Mouse (Mus musculus): Measurements from ENCODE around the gene Wbp1l. TPM values are rescaled to one million over a fixed set of nuclear protein-coding genes. Genes with fewer than 3 reads are reported as not detected.

Gene Wbp1l
- polyA plus RNA-seq, 1 experiment: 26.6 TPM

DNA sequence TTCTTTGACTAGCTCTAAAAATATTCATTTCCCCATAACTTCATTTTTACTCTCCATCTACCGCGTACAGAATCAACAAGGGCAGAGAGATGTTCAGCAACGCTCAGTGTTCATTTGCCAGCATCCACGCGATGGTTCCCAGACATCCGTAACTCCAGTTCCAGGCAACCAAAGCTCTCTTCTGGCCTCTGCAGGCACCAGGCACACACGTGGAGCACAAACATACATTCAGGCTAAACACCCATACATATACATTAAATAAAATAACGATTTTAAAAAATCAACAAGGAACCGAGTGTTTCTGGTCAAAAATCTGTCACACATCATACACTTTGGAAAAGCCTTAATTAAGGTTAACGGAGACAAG is 27.0 kb upstream of the Wbp1l start:
- TF ChIP-seq POLR2A (IDR thresholded peaks at IDR 0.05; ENCODE audit: extremely low read depth, insufficient read depth, low read length) (no peak), CTCF (IDR thresholded peaks at IDR 0.05; ENCODE audit: extremely low read depth, insufficient read depth, low read length) (no peak)
- Histone ChIP-seq H3K4me1 (ENCODE audit: control insufficient read depth, insufficient read depth, low read length) (peaks cover 3% of the 10 kb centered on the region), H3K4me3 (ENCODE audit: insufficient read depth, low read length) (peak overlapping the region; percentile 87), H3K27ac (ENCODE audit: insufficient read depth, low read length) (no peak overlapping the region)

DNA sequence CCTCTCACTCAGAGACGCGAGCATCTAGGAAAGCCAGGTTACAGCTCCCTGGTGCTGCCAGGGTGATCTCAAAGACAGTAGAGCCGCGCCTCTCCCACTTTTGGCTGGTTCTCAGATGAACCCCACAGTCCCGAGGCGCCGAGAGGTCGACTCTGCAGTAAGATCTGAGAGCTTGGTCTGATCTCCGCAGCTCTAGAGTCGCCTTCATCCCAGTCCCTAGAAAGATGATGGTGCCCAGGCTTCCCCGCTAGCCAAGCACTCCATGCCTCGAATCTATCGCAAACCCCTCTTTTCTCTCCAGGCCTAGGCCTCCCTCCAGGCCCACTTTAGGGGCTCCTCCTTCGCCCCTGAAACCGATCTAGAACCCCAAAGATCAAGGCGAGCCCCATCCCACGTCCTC is 26.3 kb upstream of the Wbp1l start:
- TF ChIP-seq POLR2A (IDR thresholded peaks at IDR 0.05; ENCODE audit: extremely low read depth, insufficient read depth, low read length): no peak
- no peak for TF ChIP-seq CTCF (IDR thresholded peaks at IDR 0.05; ENCODE audit: extremely low read depth, insufficient read depth, low read length)
- Histone ChIP-seq H3K4me1 (ENCODE audit: control insufficient read depth, insufficient read depth, low read length) (peaks cover 3% of the 10 kb centered on the region), H3K4me3 (ENCODE audit: insufficient read depth, low read length) (peak overlapping the region; percentile 87), H3K27ac (ENCODE audit: insufficient read depth, low read length) (peak overlapping the region; percentile 37)

DNA sequence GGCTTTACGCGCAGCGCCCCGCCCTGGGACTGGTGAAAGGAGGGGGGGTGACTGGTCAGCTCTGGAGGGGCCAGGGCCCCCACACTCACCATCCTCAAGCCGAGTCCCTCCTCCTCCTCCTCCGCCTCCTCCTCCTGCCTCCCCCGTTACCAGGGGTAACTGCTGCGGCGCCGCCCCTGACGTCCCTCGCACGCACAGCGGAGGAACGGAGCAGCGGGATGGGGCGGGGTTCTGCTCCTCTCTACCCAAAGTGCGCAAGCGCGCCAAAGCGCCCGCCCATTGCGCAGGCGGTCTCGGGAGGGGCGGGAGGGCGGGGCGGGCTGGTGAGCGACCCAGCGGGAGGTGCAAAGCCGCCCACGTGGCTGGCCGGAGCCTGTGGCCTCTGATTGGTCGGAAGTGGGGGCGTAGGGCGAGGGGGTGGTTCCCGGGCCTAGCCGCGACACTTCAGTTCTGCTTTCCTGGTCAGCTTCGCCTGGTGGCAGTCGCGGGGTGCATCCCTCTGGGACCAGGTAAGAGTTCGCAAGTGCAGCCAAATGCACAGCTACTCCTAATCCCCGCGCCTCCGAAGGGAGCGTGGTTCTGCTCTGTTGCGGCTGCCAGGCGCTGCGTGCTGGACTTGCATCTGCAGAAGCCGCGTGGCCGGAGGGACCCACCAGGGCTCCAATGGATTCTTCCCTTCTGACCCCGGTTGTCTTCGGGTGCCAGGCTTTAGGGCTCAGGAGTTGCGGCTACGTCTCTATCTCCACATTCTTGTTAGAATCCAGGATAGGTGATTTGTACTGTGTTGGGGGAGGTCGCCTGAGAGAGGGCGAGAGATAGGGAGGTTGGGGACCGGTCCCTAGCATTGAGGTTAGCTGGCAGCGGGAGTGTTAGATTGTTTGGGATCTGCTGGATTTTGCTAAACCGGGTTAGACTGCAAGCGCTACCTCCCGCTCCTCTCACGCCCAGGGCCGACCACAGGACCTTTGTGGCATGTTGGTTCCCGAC is 25.6 kb upstream of the Wbp1l start, which contains the start of the genes Arl3 and Sfxn2:
Gene Arl3, minus strand, starts transcription at position 248 of the 987 bp plus-strand sequence.
Gene Sfxn2, plus strand, starts transcription at position 415 of the 987 bp plus-strand sequence.
- H3K4me3 ChIP-seq (ENCODE audit: insufficient read depth, low read length): peak within 1 kb of the TSS; percentile 87
- no peak for TF ChIP-seq CTCF (IDR thresholded peaks at IDR 0.05; ENCODE audit: extremely low read depth, insufficient read depth, low read length)
- peak; percentile 70; the same call in 1 of the 2 replicates for TF ChIP-seq POLR2A (IDR thresholded peaks at IDR 0.05; ENCODE audit: extremely low read depth, insufficient read depth, low read length)
- peaks cover 3% of the 10 kb centered on the region for H3K4me1 ChIP-seq (ENCODE audit: control insufficient read depth, insufficient read depth, low read length)
- peak within 1 kb of the TSS; percentile 37 for H3K27ac ChIP-seq (ENCODE audit: insufficient read depth, low read length)

GRCm38 (mm10) chr19:46573990-46574389 is 24.9 kb upstream of the Wbp1l start:
- peaks cover 3% of the 10 kb centered on the region for H3K4me1 ChIP-seq (ENCODE audit: control insufficient read depth, insufficient read depth, low read length)
- no peak overlapping the region for H3K27ac ChIP-seq (ENCODE audit: insufficient read depth, low read length)
- H3K4me3 ChIP-seq (ENCODE audit: insufficient read depth, low read length): peak overlapping the region; percentile 87; the same call in 1 of the 2 replicates
- TF ChIP-seq POLR2A (IDR thresholded peaks at IDR 0.05; ENCODE audit: extremely low read depth, insufficient read depth, low read length) (no peak), CTCF (IDR thresholded peaks at IDR 0.05; ENCODE audit: extremely low read depth, insufficient read depth, low read length) (no peak)

DNA sequence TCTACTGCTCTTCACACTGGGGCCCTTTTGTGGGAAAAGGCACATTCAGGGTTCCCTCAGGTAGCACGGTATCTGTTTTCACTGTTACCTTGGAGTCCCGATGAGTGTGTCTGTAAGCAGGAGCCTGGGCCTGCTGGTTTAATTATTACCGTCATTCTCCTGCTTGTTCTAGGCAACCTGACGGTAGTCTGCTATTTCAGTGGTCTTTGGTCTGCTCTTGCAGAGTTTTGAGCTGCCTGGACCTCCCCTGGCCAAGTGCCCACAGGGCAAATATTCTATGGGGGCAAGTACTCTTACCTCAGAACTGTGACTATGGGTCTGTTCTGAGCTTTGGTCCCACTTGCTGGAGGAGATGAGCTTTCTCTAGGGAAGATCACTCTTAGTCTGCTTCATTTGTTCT is 23.7 kb upstream of the Wbp1l start:
- TF ChIP-seq POLR2A (IDR thresholded peaks at IDR 0.05; ENCODE audit: extremely low read depth, insufficient read depth, low read length): no peak
- TF ChIP-seq CTCF (IDR thresholded peaks at IDR 0.05; ENCODE audit: extremely low read depth, insufficient read depth, low read length): no peak
- H3K27ac ChIP-seq (ENCODE audit: insufficient read depth, low read length): no peak overlapping the region
- H3K4me3 ChIP-seq (ENCODE audit: insufficient read depth, low read length): no peak overlapping the region
- peaks cover 3% of the 10 kb centered on the region for H3K4me1 ChIP-seq (ENCODE audit: control insufficient read depth, insufficient read depth, low read length)

DNA sequence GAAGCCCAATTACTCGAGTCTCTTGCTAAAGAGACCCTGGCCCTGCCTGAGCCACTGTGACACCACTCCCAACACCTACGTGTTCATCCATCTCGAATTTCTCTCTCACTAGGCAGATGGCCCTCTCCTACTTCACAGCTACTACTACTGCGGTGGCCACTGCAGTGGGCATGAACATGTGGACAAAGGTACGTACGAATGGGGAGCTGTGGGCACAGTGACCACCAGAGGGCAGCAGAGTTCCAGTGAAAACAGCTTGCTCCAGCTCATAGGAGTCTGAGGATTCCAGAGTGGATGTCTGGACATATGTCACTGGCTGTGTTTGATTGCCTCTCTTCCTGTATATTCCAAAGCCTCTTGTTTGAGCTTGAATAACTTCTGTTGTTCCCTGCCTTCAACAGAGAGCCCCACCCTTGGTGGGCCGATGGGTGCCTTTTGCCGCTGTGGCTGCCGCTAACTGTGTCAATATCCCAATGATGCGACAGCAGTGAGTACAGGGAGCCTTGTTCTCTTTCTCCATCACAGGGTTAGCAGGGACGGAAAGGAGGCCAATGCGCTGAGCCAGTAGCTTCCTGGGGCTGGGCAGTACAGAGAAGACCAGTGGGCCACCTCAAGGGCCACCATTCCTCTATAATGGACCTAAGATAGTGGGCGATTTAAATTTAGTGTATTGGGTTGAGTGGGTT is 10.9 kb upstream of the Wbp1l start:
- Histone ChIP-seq H3K27ac (ENCODE audit: insufficient read depth, low read length) (no peak overlapping the region), H3K4me3 (ENCODE audit: insufficient read depth, low read length) (no peak overlapping the region), H3K4me1 (ENCODE audit: control insufficient read depth, insufficient read depth, low read length) (no peaks in the 10 kb centered on the region)
- TF ChIP-seq POLR2A (IDR thresholded peaks at IDR 0.05; ENCODE audit: extremely low read depth, insufficient read depth, low read length) (no peak), CTCF (IDR thresholded peaks at IDR 0.05; ENCODE audit: extremely low read depth, insufficient read depth, low read length) (peak; percentile 99)

DNA sequence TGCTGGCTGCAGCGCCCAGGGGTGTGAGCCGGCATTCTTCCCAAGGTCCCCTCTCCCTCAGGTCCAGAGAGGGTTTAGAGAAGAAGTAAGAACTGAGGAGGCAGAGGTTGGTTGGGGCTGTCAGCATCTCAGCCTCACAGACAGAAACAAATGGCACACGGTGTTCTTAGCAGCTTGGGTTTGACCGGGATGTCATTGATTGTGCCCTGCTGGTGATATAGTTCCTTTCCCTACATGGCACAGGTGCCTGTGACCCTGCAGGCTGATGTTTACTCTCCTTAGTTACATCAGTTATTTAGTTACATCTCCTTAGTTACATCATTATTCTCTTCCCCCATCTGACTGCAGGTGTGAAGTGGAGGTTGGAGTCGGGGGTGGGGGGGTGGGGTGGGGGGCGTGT is 7.3 kb upstream of the Wbp1l start:
- no peaks in the 10 kb centered on the region for H3K4me1 ChIP-seq (ENCODE audit: control insufficient read depth, insufficient read depth, low read length)
- TF ChIP-seq CTCF (IDR thresholded peaks at IDR 0.05; ENCODE audit: extremely low read depth, insufficient read depth, low read length) (no peak), POLR2A (IDR thresholded peaks at IDR 0.05; ENCODE audit: extremely low read depth, insufficient read depth, low read length) (no peak)
- H3K27ac ChIP-seq (ENCODE audit: insufficient read depth, low read length): no peak overlapping the region
- no peak overlapping the region for H3K4me3 ChIP-seq (ENCODE audit: insufficient read depth, low read length)

- no peak overlapping the region for H3K27ac ChIP-seq (ENCODE audit: insufficient read depth, low read length)
- TF ChIP-seq POLR2A (IDR thresholded peaks at IDR 0.05; ENCODE audit: extremely low read depth, insufficient read depth, low read length) (no peak), CTCF (IDR thresholded peaks at IDR 0.05; ENCODE audit: extremely low read depth, insufficient read depth, low read length) (no peak)
- no peak overlapping the region for H3K4me3 ChIP-seq (ENCODE audit: insufficient read depth, low read length)
- no peaks in the 10 kb centered on the region for H3K4me1 ChIP-seq (ENCODE audit: control insufficient read depth, insufficient read depth, low read length)
These were observed 6.0 kb upstream of the Wbp1l start for GRCm38 (mm10) chr19:46592751-46593439.

DNA sequence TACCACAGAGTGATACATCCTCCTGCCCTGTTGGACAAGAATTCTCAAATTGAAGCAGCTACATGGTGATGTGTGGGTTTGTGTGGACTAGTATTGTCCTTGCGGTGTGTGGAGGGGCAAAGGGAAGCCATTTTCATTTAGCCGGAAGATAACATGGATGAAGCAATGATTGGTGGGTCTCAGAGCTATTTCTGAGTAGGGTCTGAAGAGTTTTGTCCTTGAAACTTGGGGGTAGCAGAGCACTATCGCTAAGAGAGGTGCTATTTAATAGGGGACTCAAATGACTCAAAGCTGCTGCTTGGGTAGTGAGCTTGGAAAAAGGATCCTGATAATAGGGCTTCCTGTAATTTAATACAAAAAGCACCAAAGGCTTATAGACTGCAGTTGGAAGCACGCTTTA is 697 bp upstream of the Wbp1l start:
- no peak for TF ChIP-seq POLR2A (IDR thresholded peaks at IDR 0.05; ENCODE audit: extremely low read depth, insufficient read depth, low read length)
- TF ChIP-seq CTCF (IDR thresholded peaks at IDR 0.05; ENCODE audit: extremely low read depth, insufficient read depth, low read length): no peak
- Histone ChIP-seq H3K27ac (ENCODE audit: insufficient read depth, low read length) (no peak overlapping the region), H3K4me1 (ENCODE audit: control insufficient read depth, insufficient read depth, low read length) (peaks cover 1% of the 10 kb centered on the region; the same call in 1 of the 2 replicates), H3K4me3 (ENCODE audit: insufficient read depth, low read length) (no peak overlapping the region)
